ENCODE assay signal across 14 mouse cellular contexts in the genomic region with DNA sequence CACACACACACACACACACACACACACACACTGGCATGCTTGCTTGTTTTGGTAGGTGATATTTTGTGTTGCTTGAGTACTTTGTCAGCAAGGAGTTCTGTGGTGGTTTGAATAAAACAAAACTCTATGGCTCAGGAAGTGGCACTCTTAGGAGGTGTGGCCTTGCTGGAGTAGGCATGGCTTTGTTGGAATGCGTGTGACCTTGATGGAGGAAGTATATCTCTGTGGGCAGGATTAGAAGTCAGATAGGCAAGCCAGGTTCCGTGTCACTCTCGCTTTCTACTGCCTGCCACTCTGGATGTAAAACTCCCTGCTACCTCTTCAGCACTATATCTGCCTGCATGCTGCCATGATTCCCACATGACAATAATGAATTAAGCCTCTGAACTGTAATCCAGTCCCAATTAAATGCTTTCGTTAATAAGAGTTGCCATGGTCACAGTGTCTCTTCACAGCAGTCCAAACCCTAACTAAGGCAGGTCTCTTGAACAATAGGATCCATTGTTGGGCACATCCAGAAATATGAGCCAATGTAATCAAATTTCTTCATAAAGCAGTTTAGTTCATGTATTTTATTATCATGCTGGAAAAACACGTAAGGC. TPM values are rescaled to one million over a fixed set of nuclear protein-coding genes. Genes with fewer than 3 reads are reported as not detected.
DNase-seq lines count a peak whose midpoint lies in the region; ATAC-seq lines count a peak whose summit lies in the region.
"Had no signal": no experiment of that assay in that cellular context is flagged by ENCODE, and none has a peak within 500 bp of the region (broad histone marks: within the 10 kb centered on the region; RNA-seq: fewer than 3 reads in every experiment).

No protein-coding gene starts in this region.

- DNase-seq in CD4-positive helper T cell, adult 2 months (ENCODE audit: low read depth, low spot score) = peak; percentile 54
- DNase-seq in retina, embryonic 14.5 days (ENCODE audit: low spot score) = peak; percentile 61
- no peak for DNase-seq in spleen, postnatal 14 days (ENCODE audit: low spot score in 2 of 2)
- no peak for DNase-seq in layer of hippocampus, adult 11-12 months (ENCODE audit: low spot score)
- no peak for DNase-seq in neural tube, embryonic 10.5 days (ENCODE audit: extremely low spot score, low spot score)
- DNase-seq: adrenal gland, postnatal 36 days; cerebellum, adult 9-10 months; kidney, adult 18-20 months; kidney, postnatal 10 days had no signal

- peak; percentile 73 for ATAC-seq in CD4-positive, CD25-positive, alpha-beta regulatory T cell, adult 4 months
- peak; percentile 97 to 98 for ATAC-seq in hematopoietic stem cell, adult 5-6 weeks (replicated peaks in 1 of 2; ENCODE audit: insufficient read depth in 1 of 2, low FRiP score in 2 of 2, low TSS enrichment in 1 of 2, low read depth in 1 of 2, poor library complexity in 2 of 2, severe bottlenecking in 2 of 2)
- ATAC-seq: liver, embryonic 12.5 days; midbrain, embryonic 16.5 days had no signal

RNA-seq across cellular contexts. Expression of a gene that starts 44.8 kb away (rescaled TPM):
- polyA plus RNA-seq in CD4-positive, CD25-positive, alpha-beta regulatory T cell, adult 4 months (2017; shearing (Covaris generic)) = under 1 TPM in 1 of 2 experiments, not detected in 1; 0.05 TPM
- total RNA-seq in hematopoietic stem cell, adult 5-6 weeks (2017) = 1.1 and 2.6 TPM in 2 replicates
- polyA plus RNA-seq: macrophage had no signal

Comparison
In these comparisons a context has a peak if more than half of its experiments do, and no peak if none do; other contexts are left out.
1. DNase-seq: peak in CD4-positive helper T cell, adult 2 months (single experiment) and retina, embryonic 14.5 days (single experiment); none in spleen, postnatal 14 days (0 of 2), layer of hippocampus, adult 11-12 months (single experiment) and neural tube, embryonic 10.5 days (single experiment).